Mouse (Mus musculus): ENCODE data around the gene Alox12.

Gene Alox12

GRCm38 (mm10) chr11:70193354-70194285 is 61.5 kb downstream of the Alox12 start:
- no peak for DNase-seq (ENCODE audit: low spot score in 2 of 2)

DNA sequence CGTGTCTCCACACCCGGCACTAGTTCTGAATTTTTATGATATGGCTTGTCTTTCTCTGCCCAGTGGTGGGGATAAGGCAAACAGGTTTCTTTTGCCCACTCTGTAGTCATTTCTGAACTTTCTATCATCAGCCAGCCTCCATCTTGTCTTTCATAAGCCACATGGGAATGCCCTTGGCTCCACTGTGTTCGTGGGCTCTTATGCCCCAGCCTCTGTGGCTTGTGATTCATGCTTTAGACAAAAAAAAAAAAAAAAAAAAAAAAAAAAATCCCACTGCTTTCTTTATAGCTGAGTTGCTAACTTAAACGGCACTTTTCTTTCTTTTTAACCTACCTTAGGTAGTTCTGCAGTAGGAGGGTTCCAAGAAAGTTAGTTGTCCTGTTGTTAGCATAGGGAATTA is 63.0 kb downstream of the Alox12 start:
- no peak for DNase-seq (ENCODE audit: low spot score in 2 of 2)
